8 mouse cellular contexts compared by ENCODE assay signal in genomic region chr11:120190526-120191412, GRCm38 (mm10). TPM values are rescaled to one million over a fixed set of nuclear protein-coding genes. Genes with fewer than 3 reads are reported as not detected.
DNase-seq lines count a peak whose midpoint lies in the region; ATAC-seq and TF ChIP-seq lines count a peak whose summit lies in the region.

No protein-coding gene starts in this region.

- no peak for TF ChIP-seq CTCF in bone marrow macrophage, adult 2 months (IDR thresholded peaks at IDR 0.05; ENCODE audit: low read depth, low read length)

- 37% methylated on average over 14 of the region's 14 CpGs for WGBS in hindbrain, embryonic 15.5 days
- WGBS in macrophage (ENCODE audit: missing documents) = 72% methylated on average over 14 of the region's 14 CpGs

- DNase-seq in cerebellum, postnatal 10 days = peak; percentile 41 to 53
- DNase-seq in cerebellum, adult 11 months = no peak
- no peak for DNase-seq in embryo, embryonic 10.5 days (ENCODE audit: low spot score)
- no peak for DNase-seq in ovary, postnatal 14 days (ENCODE audit: low spot score)
- DNase-seq in frontal cortex, postnatal 10 days (ENCODE audit: low spot score in 2 of 2) = no peak

- H3K4me2 ChIP-seq in hindbrain, embryonic 15.5 days = peak overlapping the region; percentile 83

- peak overlapping the region; percentile 48 for H3K9ac ChIP-seq in hindbrain, embryonic 15.5 days

- H3K4me3 ChIP-seq in bone marrow macrophage, adult 2 months (ENCODE audit: insufficient read depth, low read length) = peak overlapping the region; percentile 52
- H3K4me3 ChIP-seq in hindbrain, embryonic 15.5 days = peak overlapping the region; percentile 91
- peak overlapping the region; percentile 20; the same call in 1 of the 2 replicates for H3K4me3 ChIP-seq in macrophage (ENCODE audit: inconsistent target)

- peaks cover 7% of the 10 kb centered on the region for H3K4me1 ChIP-seq in bone marrow macrophage, adult 2 months (ENCODE audit: control insufficient read depth, insufficient read depth, low read length)
- H3K4me1 ChIP-seq in hindbrain, embryonic 15.5 days (replicated peaks) = peaks cover 28% of the 10 kb centered on the region

- H3K36me3 ChIP-seq in hindbrain, embryonic 15.5 days = no peaks in the 10 kb centered on the region
- no peaks in the 10 kb centered on the region for H3K36me3 ChIP-seq in macrophage (ENCODE audit: inconsistent target)

- ATAC-seq in hindbrain, embryonic 15.5 days (ENCODE audit: low FRiP score, low read depth) = no peak

- no peaks in the 10 kb centered on the region for H3K9me3 ChIP-seq in hindbrain, embryonic 15.5 days

- H3K27me3 ChIP-seq in hindbrain, embryonic 15.5 days = no peaks in the 10 kb centered on the region

- H3K27ac ChIP-seq in bone marrow macrophage, adult 2 months (ENCODE audit: insufficient read depth, low read depth, low read length) = no peak overlapping the region
- peak overlapping the region; percentile 98 for H3K27ac ChIP-seq in hindbrain, embryonic 15.5 days (replicated peaks)
- H3K27ac ChIP-seq in macrophage = 0 out of 2 replicates have a peak overlapping the region, but pooled peaks have one; percentile 15

- TF ChIP-seq POLR2A in bone marrow macrophage, adult 2 months (IDR thresholded peaks at IDR 0.05; ENCODE audit: borderline replicate concordance, low read depth, low read length) = no peak

- no peaks in the 10 kb centered on the region for H3K79me2 ChIP-seq in macrophage (ENCODE audit: inconsistent target)

RNA-seq across cellular contexts. Expression of gene Slc38a10, which starts 39.6 kb away (rescaled TPM):
- 50.1 and 60.0 TPM in 2 replicates for polyA plus RNA-seq in bone marrow macrophage, adult 2 months (2012; ENCODE audit: insufficient read depth, insufficient read length, missing spikeins)
- 112 and 116 TPM in 2 replicates for polyA plus RNA-seq in hindbrain, embryonic 15.5 days (2015; fragmentation: Nextera tagmentation; extraction: Ambion mirVana)
- total RNA-seq in macrophage (2018; cell fraction: chromatin; rRNA removed) = 100 to 1,000 TPM in 9 of 26 experiments, 10 to 100 TPM in 17; 30.9 to 137 (median 79.0) TPM
- total RNA-seq in macrophage (2018; cell fraction: cytosol; rRNA removed) = 10 to 100 TPM; 45.6 to 99.5 (median 75.0) TPM
- total RNA-seq in macrophage (2018; cell fraction: nucleus; rRNA removed) = 100 to 1,000 TPM in 22 of 26 experiments, 10 to 100 TPM in 4; 53.7 to 188 (median 139) TPM
- polyA plus RNA-seq in macrophage (2018) = 67.7 to 97.9 TPM (median 71.0 TPM) in 3 replicates

RNA-seq across cellular contexts. Expression of gene Bahcc1, which starts 42.0 kb away (rescaled TPM):
- polyA plus RNA-seq in bone marrow macrophage, adult 2 months (2012; ENCODE audit: insufficient read depth, insufficient read length, missing spikeins) = 5.2 and 5.7 TPM in 2 replicates
- 11.5 and 12.5 TPM in 2 replicates for polyA plus RNA-seq in hindbrain, embryonic 15.5 days (2015; fragmentation: Nextera tagmentation; extraction: Ambion mirVana)
- total RNA-seq in macrophage (2018; cell fraction: chromatin; rRNA removed) = 10 to 100 TPM in 7 of 26 experiments, 1 to 10 TPM in 19; 1.6 to 13.2 (median 8.4) TPM
- total RNA-seq in macrophage (2018; cell fraction: cytosol; rRNA removed) = 1 to 10 TPM; 1.4 to 5.9 (median 4.0) TPM
- total RNA-seq in macrophage (2018; cell fraction: nucleus; rRNA removed) = 10 to 100 TPM in 5 of 26 experiments, 1 to 10 TPM in 21; 2.6 to 14.8 (median 8.3) TPM
- polyA plus RNA-seq in macrophage (2018) = 2.2 to 3.5 TPM (median 3.0 TPM) in 3 replicates

Comparison
In these comparisons a context has a peak if more than half of its experiments do, and no peak if none do; other contexts are left out.
1. DNase-seq: peak in cerebellum, postnatal 10 days (2 of 2); none in cerebellum, adult 11 months (single experiment), embryo, embryonic 10.5 days (single experiment), ovary, postnatal 14 days (single experiment) and frontal cortex, postnatal 10 days (0 of 2).
2. H3K4me3 ChIP-seq: peak in every context shown above with its lines; median percentile 91 in hindbrain, embryonic 15.5 days; 52 in bone marrow macrophage, adult 2 months; 20 in macrophage.